Mouse (Mus musculus) liver, embryonic 11.5 days (tissue): ENCODE measurements around the gene Slc22a15. TPM values are rescaled to one million over a fixed set of nuclear protein-coding genes. Genes with fewer than 3 reads are reported as not detected.

Experiments used
- ATAC-seq: fragments of 200-750 bp; cut with Nextera tagmentation; replicated peaks from 2 replicates; pipeline ENCODE4 v1.8.0; 2017; ENCODE audit warnings: moderate number of reproducible peaks, mild to moderate bottlenecking, moderate TSS enrichment, moderate library complexity; ENCODE audit not compliant: low FRiP score
- DNase-seq: peaks from one replicate; pipeline ENCODE4 v3.0.0-alpha.2; 2017; ENCODE audit warnings: low spot score
- H3K27ac ChIP-seq: fragments of 300-500 bp; sonication (generic); 2 replicates; pipeline ENCODE4 v1.5.1; 2014; ENCODE audit warnings: mild to moderate bottlenecking, low read depth, low read length, control low read depth
- H3K27me3 ChIP-seq: fragments of 300-500 bp; sonication (generic); replicated peaks from 2 replicates; pipeline ENCODE4 v1.6.1; 2014; ENCODE audit warnings: low read length, mixed read lengths; ENCODE audit not compliant: control insufficient read depth, insufficient read depth
- H3K36me3 ChIP-seq: fragments of 300-500 bp; sonication (generic); 2 replicates; pipeline ENCODE4 v1.6.1; 2014; ENCODE audit warnings: mild to moderate bottlenecking, low read length, moderate library complexity, mixed read lengths; ENCODE audit not compliant: control insufficient read depth, insufficient read depth
- H3K4me1 ChIP-seq: fragments of 300-500 bp; sonication (generic); replicated peaks from 2 replicates; pipeline ENCODE4 v1.6.1; 2014; ENCODE audit warnings: low read length, mixed read lengths; ENCODE audit not compliant: control insufficient read depth, insufficient read depth
- H3K4me2 ChIP-seq: fragments of 300-500 bp; sonication (generic); 2 replicates; pipeline ENCODE4 v1.6.1; 2014; ENCODE audit warnings: mild to moderate bottlenecking, control low read depth, moderate library complexity
- H3K4me3 ChIP-seq: fragments of 300-500 bp; sonication (generic); 2 replicates; pipeline ENCODE4 v1.5.1; 2014; ENCODE audit warnings: low read depth, low read length, control low read depth
- H3K9ac ChIP-seq: fragments of 300-500 bp; sonication (generic); 2 replicates; pipeline ENCODE4 v1.6.1; 2014; ENCODE audit warnings: low read depth, low read length, control low read depth
- H3K9me3 ChIP-seq: fragments of 300-500 bp; sonication (generic); 2 replicates; pipeline ENCODE4 v1.6.1; 2016; ENCODE audit warnings: low read length, inconsistent platforms, mixed read lengths; ENCODE audit not compliant: control insufficient read depth
- WGBS: fragments of 180-500 bp; shearing (Covaris S2); extraction: QIAGEN DNeasy Blood & Tissue Kit; methylation state at CpG from one replicate; pipeline ENCODE4 v1.1.7; 2014; 5-methylcytosine and 5-hydroxymethylcytosine counted together
- polyA plus RNA-seq: library from polyadenylated mRNA; unstranded; fragments of >200 nt; fragmentation: Nextera tagmentation; extraction: Ambion mirVana; gene quantifications from 2 replicates; pipeline ENCODE4 v1.2.1, GENCODE M21; 2014

Slc22a15 gene
- polyA plus RNA-seq, 1 experiment from 2014 or later: 1.8 TPM

- H3K4me2 ChIP-seq: no peak overlapping the region
- no peak overlapping the region for H3K9ac ChIP-seq
- DNase-seq (no peak), ATAC-seq (no peak)
- H3K27me3 ChIP-seq: no peaks in the 10 kb centered on the region
- H3K27ac ChIP-seq: no peak overlapping the region
- no peaks in the 10 kb centered on the region for H3K9me3 ChIP-seq
- H3K4me3 ChIP-seq: no peak overlapping the region
- H3K36me3 ChIP-seq: no peaks in the 10 kb centered on the region; the same call in 1 of the 2 replicates
- WGBS: 80% methylated on average over 4 of the region's 4 CpGs
- no peaks in the 10 kb centered on the region for H3K4me1 ChIP-seq
These were observed 57.2 kb downstream of the Slc22a15 start for GRCm38 (mm10) chr3:101867001-101867421.

- no peak for DNase-seq
- Histone ChIP-seq H3K27ac (no peak overlapping the region), H3K36me3 (no peaks in the 10 kb centered on the region; the same call in 1 of the 2 replicates), H3K4me1 (no peaks in the 10 kb centered on the region), H3K4me2 (no peak overlapping the region), H3K4me3 (no peak overlapping the region), H3K9me3 (no peaks in the 10 kb centered on the region), H3K27me3 (no peaks in the 10 kb centered on the region), H3K9ac (no peak overlapping the region)
- ATAC-seq: no peak
- WGBS: 74% methylated on average over 3 of the region's 3 CpGs
These were observed 62.4 kb downstream of the Slc22a15 start for GRCm38 (mm10) chr3:101861856-101862255.

- Histone ChIP-seq H3K4me1 (no peaks in the 10 kb centered on the region), H3K4me2 (no peak overlapping the region), H3K27ac (no peak overlapping the region), H3K4me3 (no peak overlapping the region), H3K27me3 (no peaks in the 10 kb centered on the region), H3K9me3 (no peaks in the 10 kb centered on the region), H3K9ac (no peak overlapping the region), H3K36me3 (no peaks in the 10 kb centered on the region; the same call in 1 of the 2 replicates)
- WGBS: 76% methylated on average over 7 of the region's 7 CpGs
- no peak for DNase-seq
- ATAC-seq: no peak
These were observed 64.1 kb downstream of the Slc22a15 start for GRCm38 (mm10) chr3:101860151-101860550.

- WGBS: 90% methylated on average over 7 of the region's 7 CpGs
- no peak overlapping the region for H3K4me2 ChIP-seq
- DNase-seq (no peak), ATAC-seq (no peak)
- no peak overlapping the region for H3K9ac ChIP-seq
- H3K4me3 ChIP-seq: no peak overlapping the region
- no peak overlapping the region for H3K27ac ChIP-seq
- no peaks in the 10 kb centered on the region for H3K27me3 ChIP-seq
- H3K36me3 ChIP-seq: no peaks in the 10 kb centered on the region; the same call in 1 of the 2 replicates
- no peaks in the 10 kb centered on the region for H3K9me3 ChIP-seq
- no peaks in the 10 kb centered on the region for H3K4me1 ChIP-seq
These were observed 64.5 kb downstream of the Slc22a15 start for GRCm38 (mm10) chr3:101859740-101860139.

- H3K9ac ChIP-seq: no peak overlapping the region
- no peaks in the 10 kb centered on the region for H3K9me3 ChIP-seq
- no peaks in the 10 kb centered on the region for H3K27me3 ChIP-seq
- H3K4me3 ChIP-seq: no peak overlapping the region
- H3K4me1 ChIP-seq: no peaks in the 10 kb centered on the region
- ATAC-seq (no peak), DNase-seq (no peak)
- H3K27ac ChIP-seq: no peak overlapping the region
- 64% methylated on average over 1 of the region's 1 CpGs for WGBS
- no peaks in the 10 kb centered on the region for H3K36me3 ChIP-seq
- no peak overlapping the region for H3K4me2 ChIP-seq
These were observed 70.2 kb downstream of the Slc22a15 start for GRCm38 (mm10) chr3:101854075-101854474.

- H3K9ac ChIP-seq: no peak overlapping the region
- ATAC-seq (no peak), DNase-seq (no peak)
- H3K4me1 ChIP-seq: no peaks in the 10 kb centered on the region
- no peaks in the 10 kb centered on the region for H3K36me3 ChIP-seq
- H3K4me3 ChIP-seq: no peak overlapping the region
- WGBS: 76% methylated on average over 6 of the region's 6 CpGs
- no peaks in the 10 kb centered on the region for H3K27me3 ChIP-seq
- H3K9me3 ChIP-seq: no peaks in the 10 kb centered on the region
- no peak overlapping the region for H3K27ac ChIP-seq
- H3K4me2 ChIP-seq: no peak overlapping the region
These were observed 72.9 kb downstream of the Slc22a15 start for GRCm38 (mm10) chr3:101851363-101851762.

GRCm38 (mm10) chr3:101848816-101849215, 75.4 kb downstream of the Slc22a15 start, which contains the start of gene Mab21l3:
Gene Mab21l3 (minus strand): TSS chr3:101848959.
- DNase-seq (no peak), ATAC-seq (no peak)
- Histone ChIP-seq H3K9me3 (no peaks in the 10 kb centered on the region), H3K27ac (no peak within 1 kb of the TSS), H3K4me1 (no peaks in the 10 kb centered on the region), H3K4me3 (no peak within 1 kb of the TSS), H3K4me2 (no peak within 1 kb of the TSS), H3K9ac (no peak within 1 kb of the TSS), H3K36me3 (no peaks in the 10 kb centered on the region), H3K27me3 (no peaks in the 10 kb centered on the region)
- 74% methylated on average over 5 of the region's 5 CpGs for WGBS

- no peak overlapping the region for H3K4me3 ChIP-seq
- DNase-seq: no peak
These were observed 78.2 kb downstream of the Slc22a15 start for GRCm38 (mm10) chr3:101846096-101846495.

GRCm38 (mm10) chr3:101842372-101843094, 81.7 kb downstream of the Slc22a15 start:
- no peak for ATAC-seq
- H3K9me3 ChIP-seq: no peaks in the 10 kb centered on the region
- WGBS: 75% methylated on average over 7 of the region's 7 CpGs

More at GRCm38 (mm10) chr3:101846096-101846495, 78.2 kb downstream of the Slc22a15 start:
- Histone ChIP-seq H3K36me3 (no peaks in the 10 kb centered on the region), H3K9ac (no peak overlapping the region), H3K4me2 (no peak overlapping the region), H3K9me3 (no peaks in the 10 kb centered on the region), H3K27ac (no peak overlapping the region), H3K27me3 (no peaks in the 10 kb centered on the region), H3K4me1 (no peaks in the 10 kb centered on the region)
- WGBS: 76% methylated on average over 4 of the region's 4 CpGs
- ATAC-seq: no peak

More at GRCm38 (mm10) chr3:101842372-101843094, 81.7 kb downstream of the Slc22a15 start:
- no peak for DNase-seq
- Histone ChIP-seq H3K27ac (no peak overlapping the region), H3K27me3 (no peaks in the 10 kb centered on the region), H3K4me3 (no peak overlapping the region), H3K36me3 (no peaks in the 10 kb centered on the region), H3K4me2 (no peak overlapping the region), H3K9ac (no peak overlapping the region), H3K4me1 (0 out of 2 replicates have a peak, but pooled peaks cover 3% of the 10 kb centered on the region)
